Mouse (Mus musculus) myocyte (in vitro differentiated cells): ENCODE results near the gene Lgr5. TPM values are rescaled to one million over a fixed set of nuclear protein-coding genes. Genes with fewer than 3 reads are reported as not detected.

Experiments used
- H3K27me3 ChIP-seq: one replicate; pipeline ENCODE4 v1.6.1; 2011; ENCODE audit not compliant: control insufficient read depth, insufficient read depth, insufficient read length
- H3K36me3 ChIP-seq: one replicate; pipeline ENCODE4 v1.6.1; 2011; ENCODE audit not compliant: control insufficient read depth, insufficient read depth
- H3K4me2 ChIP-seq: one replicate; pipeline ENCODE4 v1.6.1; 2011; ENCODE audit warnings: low read depth, control low read depth
- H3K4me3 ChIP-seq: one replicate; pipeline ENCODE4 v1.5.1; 2011; ENCODE audit warnings: mild to moderate bottlenecking, control low read depth, moderate library complexity
- H3K79me2 ChIP-seq: one replicate; pipeline ENCODE4 v1.6.1; 2011; ENCODE audit not compliant: control insufficient read depth, insufficient read depth
- H3ac ChIP-seq: one replicate; pipeline ENCODE4 v1.6.1; 2011; ENCODE audit not compliant: control insufficient read depth, insufficient read length
- CEBPB ChIP-seq: IDR thresholded peaks from 2 replicates; pipeline ENCODE4 v1.6.1; 2011; ENCODE audit warnings: mild to moderate bottlenecking, moderate library complexity; ENCODE audit not compliant: poor library complexity, insufficient read depth, severe bottlenecking
- MAX ChIP-seq: IDR thresholded peaks from one replicate; pipeline ENCODE4 v1.6.1; 2011; ENCODE audit warnings: low read depth, mild to moderate bottlenecking, control low read depth
- MYOG ChIP-seq, 3 experiments: IDR thresholded peaks; one replicate each; pipeline ENCODE4 v1.6.1; 2011; ENCODE audit warnings: control low read depth in 2 of 3, low read depth in 2 of 3, mild to moderate bottlenecking in 2 of 3; ENCODE audit not compliant: insufficient read length in 2 of 3, control insufficient read depth in 1 of 3, insufficient read depth in 1 of 3
- TCF3 ChIP-seq: IDR thresholded peaks from one replicate; pipeline ENCODE4 v1.6.1; 2011; ENCODE audit warnings: low read depth, control low read depth; ENCODE audit not compliant: insufficient read length
- USF1 ChIP-seq: IDR thresholded peaks from one replicate; pipeline ENCODE4 v1.6.1; 2011; ENCODE audit warnings: low read depth, mild to moderate bottlenecking, control low read depth, moderate library complexity
- polyA plus RNA-seq: library from polyadenylated mRNA; unstranded; fragments of >200 nt; fragmentation: generic; extraction: Trizol; gene quantifications from one replicate; pipeline ENCODE4 v1.2.1, GENCODE M21; 2012; ENCODE audit warnings: missing spikeins

Lgr5 gene
- polyA plus RNA-seq, 1 experiment, result 0.07 TPM

DNA sequence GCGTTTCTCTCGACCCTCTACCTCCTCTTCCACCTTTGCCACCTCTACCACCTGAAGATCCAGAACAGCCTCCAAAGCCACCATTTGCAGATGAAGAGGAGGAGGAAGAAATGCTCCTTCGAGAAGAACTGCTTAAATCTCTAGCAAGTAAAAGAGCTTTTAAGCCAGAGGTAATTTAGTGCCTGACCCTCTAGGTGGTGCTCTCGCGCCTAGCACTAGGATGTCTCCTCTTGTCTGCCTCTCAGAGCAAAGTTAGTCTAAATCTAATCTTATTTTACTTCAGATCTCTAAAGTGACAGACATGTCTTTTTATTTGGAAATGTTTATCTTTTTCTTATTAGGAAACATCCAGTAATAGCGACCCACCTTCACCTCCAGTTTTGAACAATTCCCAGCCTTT, 181.2 kb downstream of the Lgr5 start:
- Histone ChIP-seq H3K4me3 (no peak overlapping the region), H3K27me3 (no peaks in the 10 kb centered on the region)
- TF ChIP-seq USF1 (no peak), MYOG (IDR thresholded peaks at IDR 0.05; ENCODE audit: control insufficient read depth in 1 of 3, insufficient read depth in 1 of 3, insufficient read length in 2 of 3, low read depth in 2 of 3) (no peak), MAX (no peak), TCF3 (no peak), CEBPB (no peak)

More for the DNA sequence above, 181.2 kb downstream of the Lgr5 start:
- H3K36me3 ChIP-seq, result peaks cover 85% of the 10 kb centered on the region
- no peak overlapping the region for H3ac ChIP-seq
- H3K79me2 ChIP-seq, result peaks cover 1% of the 10 kb centered on the region
- no peak overlapping the region for H3K4me2 ChIP-seq

Other genes starting within 250 kb of the Lgr5 start
- gene Tmem19, start 225.3 kb downstream of the Lgr5 start, polyA plus RNA-seq, result 18.0 TPM
- 5.8 TPM for gene Thap2, start 203.3 kb downstream of the Lgr5 start, polyA plus RNA-seq
- 9.0 TPM for gene Zfc3h1, start 202.8 kb downstream of the Lgr5 start, polyA plus RNA-seq
- not detected for gene A930009A15Rik, start 17.8 kb downstream of the Lgr5 start, polyA plus RNA-seq
- gene Tspan8, start 229.1 kb upstream of the Lgr5 start, polyA plus RNA-seq, result 1.4 TPM